Mouse (Mus musculus) G1E (cell line): ENCODE measurements at regions not wholly inside any gene's neighbourhood (a gene's known extent, or its start where the extent isn't known, plus 50 kb on each side); places are given as distances from the start of the nearest gene placed in this dataset.

Source experiments
- ATAC-seq: 2 replicates; pipeline ENCODE4 v1.8.0; 2016; ENCODE audit warnings: mild to moderate bottlenecking; ENCODE audit not compliant: insufficient number of reproducible peaks, poor library complexity, low FRiP score, severe bottlenecking; ENCODE audit errors: extremely low read depth
- DNase-seq: peaks from one replicate; pipeline ENCODE4 v3.0.0; 2012; ENCODE audit warnings: low spot score
- H3K27me3 ChIP-seq: 2 replicates; pipeline ENCODE4 v1.6.1; 2012; ENCODE audit warnings: mild to moderate bottlenecking, low read length, inconsistent platforms; ENCODE audit not compliant: insufficient read depth
- H3K36me3 ChIP-seq: replicated peaks from 2 replicates; pipeline ENCODE3; 2012; ENCODE audit warnings: mild to moderate bottlenecking, inconsistent platforms
- H3K4me1 ChIP-seq: 2 replicates; pipeline ENCODE4 v1.6.1; 2012; ENCODE audit warnings: low read depth, low read length, inconsistent platforms, mixed read lengths; ENCODE audit not compliant: insufficient read depth
- H3K4me3 ChIP-seq: 2 replicates; pipeline ENCODE4 v1.5.1; 2012; ENCODE audit warnings: low read depth, mild to moderate bottlenecking, inconsistent platforms, low read length, moderate library complexity, mixed read lengths
- H3K9me3 ChIP-seq: replicated peaks from 2 replicates; pipeline ENCODE4 v1.6.1; 2012; ENCODE audit warnings: inconsistent platforms
- CTCF ChIP-seq: IDR thresholded peaks from 2 replicates; pipeline ENCODE4 v1.5.1; 2012; ENCODE audit warnings: low read depth, low read length, inconsistent platforms, mixed read lengths
- GATA1 ChIP-seq: IDR thresholded peaks from 2 replicates; pipeline ENCODE4 v1.6.1; 2012; ENCODE audit warnings: borderline replicate concordance, low read length, inconsistent platforms, mixed read lengths
- GATA2 ChIP-seq: IDR thresholded peaks from 2 replicates; pipeline ENCODE4 v1.6.1; 2012; ENCODE audit warnings: low read depth, low read length, inconsistent platforms, borderline replicate concordance
- POLR2AphosphoS5 ChIP-seq: IDR thresholded peaks from 2 replicates; pipeline ENCODE4 v1.6.1; 2012; ENCODE audit warnings: low read depth, low read length, inconsistent platforms; ENCODE audit not compliant: insufficient replicate concordance
- TAL1 ChIP-seq: conservative IDR thresholded peaks from 2 replicates; pipeline ENCODE4 v1.6.1; 2012; ENCODE audit warnings: low read depth, low read length, inconsistent platforms, mixed read lengths

- no peak for DNase-seq
Observed at GRCm38 (mm10) chr8:41878029-41878748, 461.3 kb upstream of the Frg1 start.

GRCm38 (mm10) chr8:41869681-41870356 lies 452.9 kb upstream of the Frg1 start:
- no peaks in the 10 kb centered on the region for H3K27me3 ChIP-seq
- no peaks in the 10 kb centered on the region for H3K4me1 ChIP-seq
- no peak for TF ChIP-seq TAL1
- TF ChIP-seq GATA1: no peak
- no peak for TF ChIP-seq CTCF
- no peak for TF ChIP-seq GATA2
- TF ChIP-seq POLR2AphosphoS5: no peak
- H3K36me3 ChIP-seq: no peaks in the 10 kb centered on the region
- H3K9me3 ChIP-seq: no peaks in the 10 kb centered on the region
- DNase-seq (no peak), ATAC-seq (no peak)
- H3K4me3 ChIP-seq: no peak overlapping the region

More at GRCm38 (mm10) chr8:41878029-41878748, 461.3 kb upstream of the Frg1 start:
- Histone ChIP-seq H3K9me3 (no peaks in the 10 kb centered on the region), H3K36me3 (no peaks in the 10 kb centered on the region), H3K27me3 (no peaks in the 10 kb centered on the region), H3K4me3 (no peak overlapping the region), H3K4me1 (no peaks in the 10 kb centered on the region)
- TF ChIP-seq TAL1 (no peak), GATA1 (no peak), CTCF (no peak), POLR2AphosphoS5 (no peak), GATA2 (no peak)
- ATAC-seq: no peak

DNA sequence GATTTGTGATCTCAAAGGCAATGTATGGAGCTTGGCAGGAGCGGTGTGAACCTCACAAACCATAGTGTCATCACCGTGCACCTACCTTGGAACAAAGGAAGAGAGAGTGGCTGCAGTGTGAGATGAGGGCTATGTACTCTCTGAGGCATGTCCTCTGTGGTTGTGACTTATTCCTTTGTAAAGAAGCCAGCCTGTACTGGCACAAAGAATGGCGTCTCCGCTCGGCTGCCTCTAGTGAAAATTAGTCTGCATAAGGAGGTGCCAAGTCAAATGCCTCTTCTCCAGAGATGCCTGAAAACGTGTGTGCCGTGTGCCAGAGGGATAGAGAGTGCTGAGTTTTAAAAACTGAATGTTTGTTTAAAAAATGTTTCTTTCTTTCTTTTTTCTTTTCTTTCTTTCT lies 444.0 kb upstream of the Frg1 start:
- Histone ChIP-seq H3K27me3 (no peaks in the 10 kb centered on the region), H3K9me3 (no peaks in the 10 kb centered on the region), H3K4me3 (no peak overlapping the region), H3K36me3 (no peaks in the 10 kb centered on the region), H3K4me1 (no peaks in the 10 kb centered on the region)
- TF ChIP-seq GATA2: no peak
- TF ChIP-seq GATA1: no peak
- no peak for TF ChIP-seq TAL1
- no peak for TF ChIP-seq POLR2AphosphoS5
- TF ChIP-seq CTCF: no peak
- ATAC-seq: no peak
- no peak for DNase-seq

DNA sequence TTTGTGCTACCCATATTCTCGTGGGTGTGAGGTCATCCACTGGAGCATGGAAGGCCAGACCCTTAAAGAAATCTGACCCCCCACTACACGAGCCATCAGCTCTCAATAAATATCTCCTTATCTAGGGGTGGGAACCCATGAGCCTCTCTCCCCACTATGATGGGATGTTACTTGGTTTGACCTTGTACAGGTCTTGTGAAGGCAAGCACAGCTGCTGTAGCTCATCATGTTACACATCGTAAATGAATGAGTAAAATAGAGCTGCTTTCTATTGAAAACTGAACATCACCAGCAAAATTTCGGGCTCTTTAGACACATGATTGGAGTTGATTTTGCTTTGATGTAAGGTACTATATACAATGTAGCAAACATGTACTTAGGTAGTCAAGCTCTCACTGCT lies 414.8 kb upstream of the Frg1 start:
- no peak for ATAC-seq

GRCm38 (mm10) chr8:41830407-41830806 lies 413.5 kb upstream of the Frg1 start:
- no peaks in the 10 kb centered on the region for H3K4me1 ChIP-seq
- ATAC-seq: no peak

More for the DNA sequence above, 414.8 kb upstream of the Frg1 start:
- no peaks in the 10 kb centered on the region for H3K36me3 ChIP-seq
- H3K9me3 ChIP-seq: no peaks in the 10 kb centered on the region
- H3K4me3 ChIP-seq: no peak overlapping the region
- DNase-seq: no peak
- no peaks in the 10 kb centered on the region for H3K4me1 ChIP-seq
- H3K27me3 ChIP-seq: no peaks in the 10 kb centered on the region
- TF ChIP-seq GATA1: no peak
- no peak for TF ChIP-seq POLR2AphosphoS5
- no peak for TF ChIP-seq GATA2
- no peak for TF ChIP-seq CTCF
- TF ChIP-seq TAL1: no peak

GRCm38 (mm10) chr8:41824928-41825327 lies 408.1 kb upstream of the Frg1 start:
- no peaks in the 10 kb centered on the region for H3K9me3 ChIP-seq
- DNase-seq: no peak
- no peak overlapping the region for H3K4me3 ChIP-seq
- H3K36me3 ChIP-seq: no peaks in the 10 kb centered on the region
- H3K4me1 ChIP-seq: no peaks in the 10 kb centered on the region
- H3K27me3 ChIP-seq: no peaks in the 10 kb centered on the region
- peak; percentile 44 for TF ChIP-seq CTCF
- TF ChIP-seq GATA2: no peak
- no peak; the same call in 1 of the 2 replicates for ATAC-seq

More at GRCm38 (mm10) chr8:41830407-41830806, 413.5 kb upstream of the Frg1 start:
- Histone ChIP-seq H3K27me3 (no peaks in the 10 kb centered on the region), H3K36me3 (no peaks in the 10 kb centered on the region), H3K4me3 (no peak overlapping the region), H3K9me3 (no peaks in the 10 kb centered on the region)
- no peak for DNase-seq
- TF ChIP-seq CTCF (no peak), POLR2AphosphoS5 (no peak), GATA2 (no peak), GATA1 (no peak), TAL1 (no peak)
